Mouse (Mus musculus): Measurements from ENCODE around the gene Krt222.

- TF ChIP-seq CTCF (IDR thresholded peaks at IDR 0.05; ENCODE audit: low read depth) = no peak
- TF ChIP-seq EP300 (IDR thresholded peaks at IDR 0.05; ENCODE audit: low read depth) = no peak
These were observed 1.8 kb downstream of the Krt222 start for GRCm38 (mm10) chr11:99242056-99242455.
